Mouse (Mus musculus) cerebellum, adult 9-11 months (tissue): ENCODE measurements around the gene Isyna1.

Source experiments
- DNase-seq: peaks from one replicate; pipeline ENCODE4 v3.0.0; 2022

Gene Isyna1

GRCm38 (mm10) chr8:70628986-70629490, 34.9 kb downstream of the Isyna1 start:
- peak; percentile 52 for DNase-seq

GRCm38 (mm10) chr8:70629574-70630531, 35.7 kb downstream of the Isyna1 start:
- peak; percentile 94 for DNase-seq

- DNase-seq, result peak; percentile 59
These were observed 36.6 kb downstream of the Isyna1 start for GRCm38 (mm10) chr8:70630532-70631381.

GRCm38 (mm10) chr8:70631436-70631835, 37.3 kb downstream of the Isyna1 start:
- DNase-seq, result no peak

- no peak for DNase-seq
These were observed 38.2 kb downstream of the Isyna1 start, which contains the start of gene Gdf15 for GRCm38 (mm10) chr8:70632346-70632892. TSS of gene Gdf15 (minus strand) at chr8:70632456.

DNA sequence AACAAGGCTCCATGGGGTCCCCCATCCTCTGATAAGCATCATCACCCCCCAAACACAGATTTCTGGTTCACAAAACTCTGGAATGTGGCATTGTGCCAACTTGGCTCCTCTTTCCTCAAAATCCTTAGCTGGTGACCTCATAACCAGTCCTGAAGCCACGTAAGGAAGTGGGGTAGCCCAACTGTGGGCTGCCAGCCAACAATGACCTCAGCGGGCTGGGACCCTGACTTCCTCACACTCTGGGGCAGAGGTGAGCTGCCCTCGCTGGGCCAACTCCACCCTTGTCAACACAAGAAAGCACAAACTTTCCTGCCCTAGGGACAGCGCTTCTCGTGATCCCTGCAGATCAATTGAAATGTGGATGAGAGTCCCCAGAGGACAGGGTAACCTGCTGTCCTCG, 39.9 kb downstream of the Isyna1 start:
- DNase-seq, result no peak

DNA sequence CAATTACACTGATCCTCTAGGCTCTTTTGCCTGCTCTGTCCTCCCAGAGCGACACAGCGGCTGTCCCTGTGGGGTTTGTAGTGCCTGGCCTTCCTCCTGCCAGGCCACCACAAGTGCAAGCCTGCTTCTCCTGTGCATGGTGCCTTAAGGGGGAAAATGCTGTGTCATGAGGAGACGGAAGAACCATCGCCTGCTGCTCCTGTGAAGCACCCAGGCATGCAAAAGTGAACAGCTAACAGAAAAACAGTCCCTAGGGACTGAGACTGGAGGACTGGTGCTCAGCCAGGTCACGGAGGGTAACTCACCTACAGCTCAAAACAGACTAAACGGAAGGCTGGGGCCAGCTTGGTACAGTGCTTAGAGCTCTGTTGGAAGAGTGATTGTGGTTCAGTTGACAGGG, 41.4 kb downstream of the Isyna1 start:
- no peak for DNase-seq

DNA sequence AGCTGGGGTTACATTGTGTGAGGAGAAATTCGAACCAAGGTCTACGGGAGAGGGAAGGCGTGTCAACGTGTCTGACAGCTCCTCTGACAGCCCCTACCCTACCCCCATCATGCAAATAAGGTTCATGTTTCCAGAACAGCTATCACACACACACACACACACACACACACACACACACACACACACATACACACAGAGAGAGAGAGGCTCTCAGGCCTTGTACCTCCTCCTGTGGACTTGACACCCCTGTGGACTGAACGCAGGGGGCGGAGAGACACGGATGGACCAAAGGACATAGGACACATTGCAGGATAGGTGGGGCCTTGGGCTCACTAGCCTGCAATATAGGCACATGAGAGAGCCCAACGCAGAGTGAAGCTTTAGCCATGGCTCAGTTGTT, 42.7 kb downstream of the Isyna1 start:
- DNase-seq, result no peak

DNA sequence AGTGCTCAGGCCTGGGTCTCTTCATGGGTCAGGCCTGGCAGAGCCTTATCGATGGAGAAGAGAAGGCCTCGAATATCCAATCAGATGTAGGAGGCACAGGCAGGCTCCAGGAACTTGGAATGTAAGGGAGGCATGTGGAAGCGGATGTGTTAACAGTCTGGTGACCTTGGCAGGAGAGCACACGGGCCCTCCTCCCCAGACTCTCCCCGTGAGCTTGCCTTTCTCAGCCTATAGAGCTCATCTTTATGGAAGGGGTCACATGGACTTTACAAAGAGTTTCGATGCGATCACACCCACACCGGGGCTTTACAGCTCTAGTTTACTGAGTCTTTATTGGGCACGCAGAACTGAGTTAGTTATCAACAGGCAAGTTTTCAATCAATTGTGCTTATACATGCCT, 44.6 kb downstream of the Isyna1 start:
- no peak for DNase-seq

- no peak for DNase-seq
These were observed 48.8 kb downstream of the Isyna1 start for GRCm38 (mm10) chr8:70643019-70643418.

DNA sequence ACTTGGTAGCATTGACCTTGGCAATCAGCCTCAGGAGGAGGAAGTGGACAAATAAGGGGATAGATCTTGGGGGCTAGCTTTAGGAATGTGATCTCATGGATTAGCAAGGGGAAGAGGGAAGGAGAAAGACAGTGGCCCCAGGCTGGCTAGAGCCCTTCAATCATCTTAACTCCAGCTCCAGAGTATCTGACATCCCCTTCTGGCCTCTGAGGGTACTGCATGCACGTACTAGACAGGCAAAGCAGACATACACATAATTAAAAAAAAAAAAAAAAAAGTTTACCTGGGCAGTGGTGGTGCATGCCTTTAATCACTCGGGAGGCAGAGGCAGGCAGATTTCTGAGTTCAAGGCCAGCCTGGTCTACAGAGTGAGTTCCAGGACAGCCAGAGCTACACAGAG, 49.9 kb downstream of the Isyna1 start:
- no peak for DNase-seq

DNA sequence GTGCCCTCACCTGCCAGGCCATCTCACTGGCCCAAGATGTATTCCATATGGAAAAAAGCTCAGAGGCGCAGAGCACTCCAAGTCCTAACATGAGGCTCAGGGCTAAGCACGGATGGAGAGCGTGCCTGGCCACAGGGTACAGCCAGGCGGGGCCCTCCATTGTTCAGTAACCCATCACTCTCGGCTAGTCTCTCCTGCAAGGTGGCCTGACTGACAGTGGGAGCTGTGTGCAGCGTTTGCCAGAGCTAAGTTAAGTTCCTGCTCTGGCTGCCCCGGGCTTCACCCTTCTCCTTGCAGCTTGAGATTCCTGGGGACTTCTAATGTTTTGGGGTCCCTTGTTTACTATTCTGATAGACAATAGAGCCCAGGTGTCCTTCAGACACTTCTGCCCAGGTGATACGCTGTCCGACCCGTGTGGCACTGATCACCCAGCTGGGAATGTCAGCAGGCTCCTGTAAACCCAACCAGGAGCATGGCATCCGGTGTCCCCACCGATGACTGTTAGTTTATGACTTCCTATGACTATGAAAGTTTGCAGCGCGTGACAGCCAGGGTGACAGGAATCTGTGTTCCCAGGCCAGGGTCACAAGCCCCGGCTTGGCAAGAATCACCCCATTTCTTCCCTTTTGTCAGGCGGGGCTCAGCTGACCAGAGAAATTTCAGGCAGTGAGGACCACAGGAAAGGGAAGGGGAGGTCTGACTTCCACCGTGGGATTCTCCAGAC, 51.5 kb downstream of the Isyna1 start:
- DNase-seq, result no peak

GRCm38 (mm10) chr8:70646369-70646768, 52.2 kb downstream of the Isyna1 start:
- no peak for DNase-seq

GRCm38 (mm10) chr8:70646775-70647174, 52.6 kb downstream of the Isyna1 start:
- no peak for DNase-seq
